Mouse (Mus musculus) forebrain, embryonic 13.5 days (tissue): ENCODE measurements around the gene Gm7030. TPM values are rescaled to one million over a fixed set of nuclear protein-coding genes. Genes with fewer than 3 reads are reported as not detected.
"Not testable (repeated sequence)": the region's sequence is repeated elsewhere in the genome, so short reads cannot be mapped to it uniquely, and the experiment has no call there.

ENCODE experiments used
- ATAC-seq: fragments of 200-750 bp; cut with Nextera tagmentation; 2 replicates; pipeline ENCODE4 v1.8.0; 2017
- H3K27ac ChIP-seq: fragments of 300-500 bp; sonication (generic); 2 replicates; pipeline ENCODE4 v1.5.1; 2015; ENCODE audit warnings: inconsistent platforms, mild to moderate bottlenecking, moderate library complexity
- H3K27me3 ChIP-seq: fragments of 300-500 bp; sonication (generic); 2 replicates; pipeline ENCODE4 v1.6.1; 2015; ENCODE audit warnings: mild to moderate bottlenecking, inconsistent platforms
- H3K36me3 ChIP-seq: fragments of 300-500 bp; sonication (generic); 2 replicates; pipeline ENCODE4 v1.6.1; 2015; ENCODE audit warnings: mild to moderate bottlenecking, inconsistent platforms; ENCODE audit not compliant: poor library complexity, severe bottlenecking
- H3K4me1 ChIP-seq: fragments of 300-500 bp; sonication (generic); 2 replicates; pipeline ENCODE4 v1.6.1; 2015; ENCODE audit warnings: inconsistent platforms
- H3K4me2 ChIP-seq: fragments of 300-500 bp; sonication (generic); 2 replicates; pipeline ENCODE4 v1.6.1; 2015; ENCODE audit warnings: inconsistent platforms, mild to moderate bottlenecking, moderate library complexity
- H3K4me3 ChIP-seq: fragments of 300-500 bp; sonication (generic); 2 replicates; pipeline ENCODE4 v1.5.1; 2015; ENCODE audit warnings: mild to moderate bottlenecking, inconsistent platforms
- H3K9ac ChIP-seq: fragments of 300-500 bp; sonication (generic); 2 replicates; pipeline ENCODE4 v1.6.1; 2015; ENCODE audit warnings: mild to moderate bottlenecking, inconsistent platforms
- H3K9me3 ChIP-seq: fragments of 300-500 bp; sonication (generic); replicated peaks from 2 replicates; pipeline ENCODE4 v1.6.1; 2016; ENCODE audit warnings: inconsistent platforms
- WGBS: fragments of 180-500 bp; shearing (Covaris S2); methylation state at CpG from one replicate; pipeline ENCODE4 v1.1.7; 2015; 5-methylcytosine and 5-hydroxymethylcytosine counted together
- polyA plus RNA-seq: library from polyadenylated mRNA; unstranded; fragments of >200 nt; fragmentation: Nextera tagmentation; extraction: Ambion mirVana; gene quantifications from 2 replicates; pipeline ENCODE4 v1.2.1, GENCODE M21; 2015

Gm7030 gene
- polyA plus RNA-seq, 1 experiment from 2014 or later: not detected

DNA sequence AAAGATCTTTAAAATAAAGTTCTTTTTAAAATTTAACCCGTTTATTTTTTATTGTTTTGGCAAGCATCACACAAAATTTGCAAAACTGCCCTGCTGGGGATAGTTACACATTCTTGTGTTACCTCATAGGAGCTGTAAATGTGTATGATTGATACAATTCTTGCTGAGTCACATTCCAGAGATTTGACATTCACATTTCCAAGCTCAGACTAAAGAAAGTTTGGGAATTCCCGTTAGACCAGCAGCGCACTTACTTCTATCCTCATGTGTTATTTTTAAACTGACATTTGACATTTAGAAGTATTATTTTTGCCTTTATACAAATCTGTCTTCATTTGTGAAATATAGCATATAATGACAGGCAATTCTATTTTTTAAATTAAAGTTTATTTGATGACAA is 5.1 kb downstream of the Gm7030 start:
- not testable (repeated sequence) for H3K9me3 ChIP-seq, H3K36me3 ChIP-seq, H3K9ac ChIP-seq, H3K4me1 ChIP-seq, H3K4me3 ChIP-seq, ATAC-seq, H3K4me2 ChIP-seq, H3K27ac ChIP-seq
- H3K27me3 ChIP-seq: peaks cover 37% of the 10 kb centered on the region
- 84% methylated on average over 3 of the region's 3 CpGs for WGBS

DNA sequence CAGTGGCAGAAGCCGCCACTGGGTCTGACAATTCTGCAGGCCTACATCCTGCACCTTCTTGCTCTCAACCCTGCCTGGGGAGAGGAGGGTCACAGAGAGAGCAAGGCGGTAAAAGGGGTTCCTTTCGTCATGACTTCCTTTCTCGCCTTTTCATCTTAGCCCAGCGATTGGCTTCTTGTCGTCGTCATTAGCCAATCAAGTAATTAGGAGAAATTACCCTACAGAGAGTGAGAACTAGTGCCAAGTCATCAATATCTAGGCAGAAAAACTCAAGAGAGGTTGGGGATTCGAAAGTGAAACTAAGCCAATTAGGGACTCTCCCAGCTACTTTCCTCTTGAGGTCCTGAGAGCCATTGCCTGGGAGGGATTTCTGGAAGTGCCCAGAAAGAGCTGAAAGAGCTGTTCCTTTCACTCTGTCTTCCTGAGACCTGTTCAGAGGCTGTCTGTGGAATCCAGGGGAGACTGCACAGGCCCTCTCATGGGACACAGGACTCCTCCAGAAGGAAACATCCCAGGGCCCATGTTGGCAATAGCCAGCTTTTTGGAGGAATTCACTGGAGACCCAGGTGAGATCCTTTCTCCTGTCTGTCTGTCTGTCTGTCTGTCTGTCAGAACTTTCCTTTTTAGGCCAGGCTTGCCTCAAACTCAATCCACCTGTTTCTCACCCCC is 7.7 kb downstream of the Gm7030 start, which contains the start of gene Gm19684:
Gene Gm19684, plus strand, starts transcription at position 327 of the 669 bp plus-strand sequence.
- H3K4me2 ChIP-seq: peak within 1 kb of the TSS; percentile 37

DNA sequence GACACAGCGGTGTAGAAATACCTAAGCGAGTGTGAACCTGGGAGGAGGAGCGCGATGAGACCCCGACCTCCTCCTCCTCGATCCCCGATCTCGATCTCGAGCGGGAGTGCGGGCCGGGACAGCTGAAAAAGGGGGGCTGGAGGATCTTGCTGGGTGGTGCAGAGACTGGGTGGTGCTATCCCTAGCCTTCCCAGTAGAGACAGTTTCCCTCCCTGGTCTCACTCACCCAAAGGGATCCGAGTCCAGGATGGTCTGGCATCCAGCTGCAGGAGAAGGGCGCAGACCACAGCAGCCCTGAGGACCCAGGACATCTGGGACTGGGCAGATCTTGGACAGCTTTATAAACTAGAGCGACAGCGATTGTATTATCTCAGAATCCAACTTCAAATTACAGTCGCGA is 8.4 kb downstream of the Gm7030 start:
- not testable (repeated sequence) for H3K9ac ChIP-seq, H3K9me3 ChIP-seq, H3K4me3 ChIP-seq, H3K4me1 ChIP-seq, H3K27ac ChIP-seq, ATAC-seq, H3K36me3 ChIP-seq
- H3K27me3 ChIP-seq: peaks cover 41% of the 10 kb centered on the region
- 20% methylated on average over 18 of the region's 18 CpGs for WGBS
- peak overlapping the region; percentile 37 for H3K4me2 ChIP-seq

More for the DNA sequence above, 7.7 kb downstream of the Gm7030 start, which contains the start of gene Gm19684:
- ATAC-seq, H3K36me3 ChIP-seq, H3K4me1 ChIP-seq, H3K9me3 ChIP-seq, H3K9ac ChIP-seq, H3K27ac ChIP-seq: not testable (repeated sequence)
- Histone ChIP-seq H3K4me3 (0 out of 2 replicates have a peak within 1 kb of the TSS, but pooled peaks have one; percentile 6), H3K27me3 (peaks cover 41% of the 10 kb centered on the region)
- 6% methylated on average over 8 of the region's 8 CpGs for WGBS

DNA sequence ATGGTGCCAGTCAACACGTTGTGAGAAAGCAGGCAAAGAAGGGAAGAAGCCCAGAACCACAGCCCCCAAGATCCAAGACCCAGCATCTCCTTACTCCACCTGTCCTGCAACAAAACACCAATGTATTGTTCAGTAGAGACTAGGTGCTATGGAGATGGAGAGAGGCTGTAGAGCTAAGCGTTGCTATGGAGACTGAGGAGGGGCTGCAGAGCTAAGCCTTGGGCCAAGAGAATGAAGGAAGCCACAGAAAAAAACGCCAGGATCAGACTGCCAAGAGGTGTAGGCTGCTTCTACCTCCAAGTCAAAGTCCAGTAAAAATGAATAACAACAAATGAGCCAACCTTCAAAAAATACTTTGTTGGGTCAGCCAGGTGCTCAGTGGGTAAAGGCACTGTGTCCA is 12.7 kb downstream of the Gm7030 start:
- not testable (repeated sequence) for H3K27ac ChIP-seq, H3K9me3 ChIP-seq, H3K36me3 ChIP-seq, H3K4me1 ChIP-seq, H3K4me2 ChIP-seq, ATAC-seq, H3K4me3 ChIP-seq, H3K9ac ChIP-seq
- peaks cover 38% of the 10 kb centered on the region for H3K27me3 ChIP-seq
- 21% methylated on average over 3 of the region's 3 CpGs for WGBS

DNA sequence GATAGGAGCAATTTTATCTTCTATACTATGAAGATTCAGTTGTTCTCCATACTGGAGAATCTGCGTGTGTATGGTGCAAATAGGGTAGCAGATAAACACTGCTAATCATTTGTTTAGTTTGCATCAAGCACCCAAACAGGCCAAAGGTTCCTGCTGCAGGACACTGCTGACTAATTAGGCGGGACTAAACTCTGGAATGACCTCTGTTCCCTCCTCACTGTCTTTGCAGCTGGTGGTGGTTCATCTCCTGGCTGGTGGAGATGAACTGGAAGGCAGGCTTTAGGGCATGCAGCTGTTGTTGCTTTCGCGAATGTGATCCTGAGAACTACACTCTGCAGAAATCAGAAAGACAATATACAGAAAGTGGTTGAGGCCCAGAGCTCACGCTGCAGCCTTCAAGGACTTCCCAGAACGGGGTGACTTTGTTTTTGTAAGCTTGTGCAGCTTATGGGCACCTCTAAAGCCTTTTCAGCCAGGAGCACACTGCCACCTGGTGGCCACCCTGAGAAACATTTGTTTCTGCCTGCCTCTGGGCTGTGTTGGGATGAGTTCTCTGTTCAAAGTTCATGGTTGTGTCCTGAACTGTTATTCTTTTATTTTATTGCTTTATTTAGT is 15.1 kb downstream of the Gm7030 start:
- not testable (repeated sequence) for H3K9me3 ChIP-seq, H3K4me3 ChIP-seq, H3K9ac ChIP-seq, H3K4me2 ChIP-seq, H3K4me1 ChIP-seq, H3K27ac ChIP-seq, H3K36me3 ChIP-seq
- WGBS: 22% methylated on average over 6 of the region's 6 CpGs
- peaks cover 34% of the 10 kb centered on the region for H3K27me3 ChIP-seq
- peak; percentile 50; the same call in 1 of the 2 replicates for ATAC-seq

DNA sequence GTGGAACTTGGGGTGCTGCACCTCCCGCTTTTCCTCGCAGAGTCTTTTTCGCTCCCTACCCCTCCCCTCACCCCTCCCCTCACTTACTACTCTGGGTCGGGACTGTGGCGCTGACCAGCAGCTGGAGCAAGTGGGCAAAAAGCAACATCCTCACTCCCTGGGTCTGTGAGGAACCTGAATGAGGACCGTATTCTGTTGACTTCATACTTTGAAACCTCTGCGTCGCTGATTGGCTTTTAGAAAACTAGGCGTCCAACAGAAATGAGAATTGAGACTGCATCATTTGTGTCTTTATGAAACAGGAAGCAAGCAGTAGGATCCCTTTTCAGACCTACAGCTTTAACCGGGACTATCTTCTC is 17.7 kb downstream of the Gm7030 start:
- 3% methylated on average over 10 of the region's 10 CpGs for WGBS
- H3K4me3 ChIP-seq: peak overlapping the region; percentile 44
- not testable (repeated sequence) for H3K27ac ChIP-seq, H3K4me1 ChIP-seq, H3K36me3 ChIP-seq, H3K9me3 ChIP-seq
- H3K4me2 ChIP-seq: peak overlapping the region; percentile 83
- peak overlapping the region; percentile 55; the same call in 1 of the 2 replicates for H3K9ac ChIP-seq
- peak; percentile 66 for ATAC-seq
- peaks cover 29% of the 10 kb centered on the region for H3K27me3 ChIP-seq

DNA sequence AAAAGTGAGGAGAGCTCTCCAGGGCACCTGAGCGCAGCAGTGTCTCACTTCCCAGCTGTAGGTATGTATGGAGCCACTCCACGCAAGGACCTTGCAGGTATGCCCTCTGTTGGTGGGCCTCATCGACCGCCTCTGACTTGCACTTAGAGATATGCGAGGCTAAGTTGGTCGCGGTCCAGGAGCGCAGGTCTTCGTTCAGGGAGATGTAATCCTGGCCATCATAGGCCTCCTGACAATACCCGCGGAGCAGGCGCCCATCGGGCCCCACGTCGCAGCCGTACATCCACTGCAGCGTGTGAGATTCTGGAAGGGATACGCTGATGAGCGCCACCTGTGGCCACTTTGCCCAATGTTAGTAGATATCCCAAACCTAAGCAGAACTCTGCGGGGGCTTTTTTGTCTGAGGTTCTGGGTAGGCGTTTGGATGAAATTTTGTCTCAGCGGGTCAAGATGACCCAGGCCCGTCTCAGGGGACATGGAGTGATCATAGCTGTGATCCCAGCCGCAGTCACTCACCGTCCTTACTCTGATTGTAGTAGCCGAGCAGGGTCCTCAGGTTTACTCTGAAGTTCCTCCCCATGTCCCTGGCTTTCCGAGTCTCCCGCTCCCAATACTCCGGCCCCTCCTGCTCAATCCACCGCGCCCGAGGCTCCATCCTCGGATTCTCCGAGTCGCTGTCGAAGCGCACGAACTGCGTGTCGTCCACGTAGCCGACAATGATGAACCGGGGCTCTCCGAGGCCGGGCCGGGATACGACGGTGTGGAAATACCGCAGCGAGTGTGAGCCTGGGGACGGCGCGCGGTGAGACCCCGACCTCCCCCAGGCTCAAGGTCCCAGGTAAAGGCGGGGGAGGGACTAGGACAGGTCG is 18.4 kb downstream of the Gm7030 start:
- H3K4me1 ChIP-seq, H3K27ac ChIP-seq, H3K9me3 ChIP-seq, H3K36me3 ChIP-seq: not testable (repeated sequence)
- peak; percentile 76 for ATAC-seq
- H3K4me3 ChIP-seq: peak overlapping the region; percentile 44
- 1% methylated on average over 57 of the region's 57 CpGs for WGBS
- peak overlapping the region; percentile 55; the same call in 1 of the 2 replicates for H3K9ac ChIP-seq
- H3K4me2 ChIP-seq: peak overlapping the region; percentile 83
- H3K27me3 ChIP-seq: peaks cover 29% of the 10 kb centered on the region

DNA sequence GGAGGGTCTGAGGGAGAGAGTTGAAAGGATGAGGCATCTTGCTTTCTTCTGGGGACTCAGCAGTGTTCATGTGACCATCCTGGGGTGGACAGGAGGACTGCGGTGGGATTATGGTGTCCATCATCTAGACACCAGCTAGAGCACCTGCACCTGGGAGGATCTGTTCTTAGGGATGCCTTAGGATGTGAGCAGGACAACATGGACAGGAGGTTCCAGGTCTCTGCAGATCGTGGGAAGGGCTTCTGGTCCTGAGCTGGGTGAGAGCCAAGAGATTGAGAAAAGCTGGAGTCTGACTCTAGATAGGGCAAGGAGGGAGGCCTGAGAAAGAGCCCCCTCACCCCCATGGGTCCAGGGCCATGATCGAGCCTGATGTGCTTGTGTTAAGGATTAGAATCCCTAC is 19.1 kb downstream of the Gm7030 start:
- ATAC-seq, H3K4me2 ChIP-seq: not testable (repeated sequence)

DNA sequence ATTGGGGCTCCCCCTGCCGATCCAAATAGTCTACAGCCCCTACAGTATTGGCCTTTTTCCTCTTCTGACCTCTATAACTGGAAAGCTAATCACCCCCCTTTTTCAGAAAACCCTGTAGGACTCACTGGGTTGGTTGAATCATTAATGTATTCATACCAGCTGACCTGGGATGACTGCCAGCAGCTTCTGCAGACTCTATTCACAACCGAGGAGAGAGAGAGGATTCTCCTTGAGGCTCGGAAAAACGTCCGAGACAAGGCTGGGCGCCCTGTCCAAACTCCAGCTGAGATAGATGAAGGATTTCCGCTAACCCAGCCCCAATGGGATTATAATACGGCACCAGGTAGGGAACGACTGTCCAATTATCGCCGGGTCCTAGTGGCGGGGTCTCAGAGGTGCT is 27.1 kb downstream of the Gm7030 start:
- 82% methylated on average over 12 of the region's 12 CpGs for WGBS
- H3K27ac ChIP-seq, H3K4me3 ChIP-seq, H3K4me2 ChIP-seq, H3K36me3 ChIP-seq, ATAC-seq, H3K9ac ChIP-seq, H3K27me3 ChIP-seq, H3K4me1 ChIP-seq, H3K9me3 ChIP-seq: not testable (repeated sequence)

More for the DNA sequence above, 19.1 kb downstream of the Gm7030 start:
- not testable (repeated sequence) for H3K4me3 ChIP-seq, H3K27ac ChIP-seq, H3K4me1 ChIP-seq, H3K9me3 ChIP-seq, H3K36me3 ChIP-seq, H3K9ac ChIP-seq
- H3K27me3 ChIP-seq: peaks cover 29% of the 10 kb centered on the region
- WGBS: 57% methylated on average over 3 of the region's 3 CpGs

DNA sequence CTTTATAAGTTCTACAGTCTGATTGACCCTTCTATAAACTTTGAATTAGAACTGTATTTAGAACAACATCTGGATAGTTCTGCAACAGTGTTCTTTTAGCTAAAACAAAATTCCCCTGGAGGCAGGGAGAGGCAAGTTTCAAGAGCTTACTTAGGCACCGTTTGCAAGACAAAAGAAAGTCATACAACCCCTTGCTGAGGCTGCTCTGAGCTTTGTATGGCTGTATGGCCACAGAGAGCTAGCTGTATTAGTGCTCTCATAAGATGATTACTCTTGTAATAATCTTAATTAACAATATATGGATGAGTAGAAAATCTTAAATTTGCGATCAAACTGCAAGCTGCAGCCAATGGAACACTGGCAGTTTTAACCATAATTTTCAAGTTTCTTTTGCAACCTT is 29.6 kb downstream of the Gm7030 start:
- not testable (repeated sequence) for H3K27me3 ChIP-seq, H3K4me1 ChIP-seq, H3K9ac ChIP-seq, H3K4me2 ChIP-seq, H3K4me3 ChIP-seq, ATAC-seq, H3K9me3 ChIP-seq, H3K36me3 ChIP-seq, H3K27ac ChIP-seq
- 33% methylated on average over 2 of the region's 2 CpGs for WGBS

DNA sequence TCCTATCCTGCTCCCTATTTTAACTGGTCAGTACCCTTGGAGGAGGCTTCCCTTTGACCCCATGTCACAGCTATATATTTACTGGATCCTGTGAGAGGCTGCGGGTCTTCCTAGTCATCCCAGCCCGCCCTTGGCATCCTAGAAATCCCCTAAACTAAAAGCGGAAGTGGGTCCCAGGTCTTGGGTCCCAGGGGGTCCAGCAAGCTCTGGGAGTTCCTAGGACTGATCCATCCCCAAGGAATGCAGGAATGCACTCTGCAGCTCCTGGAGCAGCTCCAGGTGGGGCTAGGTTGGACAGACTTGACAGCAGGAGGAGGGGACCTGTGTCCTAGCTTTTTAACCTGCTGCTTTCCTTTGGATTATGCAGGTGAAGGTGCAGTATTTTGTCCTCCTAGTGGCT is 35.3 kb downstream of the Gm7030 start:
- Histone ChIP-seq H3K9ac (no peak overlapping the region), H3K4me2 (no peak overlapping the region), H3K36me3 (no peaks in the 10 kb centered on the region), H3K9me3 (no peaks in the 10 kb centered on the region), H3K4me3 (no peak overlapping the region), H3K27me3 (no peaks in the 10 kb centered on the region; the same call in 1 of the 2 replicates), H3K4me1 (no peaks in the 10 kb centered on the region), H3K27ac (no peak overlapping the region)
- WGBS: 19% methylated on average over 3 of the region's 3 CpGs
- ATAC-seq: no peak

DNA sequence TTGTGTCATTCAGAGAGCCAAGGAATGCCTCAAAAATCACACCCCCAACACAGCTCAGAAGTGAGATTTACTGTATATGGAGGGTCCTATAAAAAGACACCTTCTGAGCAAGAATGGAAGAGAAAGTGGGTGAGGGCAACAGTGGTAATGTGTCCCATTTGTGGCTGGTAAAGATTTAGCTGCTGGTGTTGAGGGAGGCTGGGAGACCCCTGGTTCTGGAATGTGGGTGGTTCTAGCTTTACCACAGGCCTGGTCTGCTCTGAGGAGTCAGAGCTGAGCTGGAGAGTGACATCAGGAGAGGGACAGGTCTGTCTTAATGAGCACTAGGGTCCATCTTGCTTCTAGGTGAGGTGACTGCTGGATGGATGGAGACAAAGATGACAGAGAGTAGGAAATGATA is 36.7 kb downstream of the Gm7030 start:
- H3K27ac ChIP-seq, H3K36me3 ChIP-seq, H3K9me3 ChIP-seq, H3K9ac ChIP-seq, H3K4me2 ChIP-seq, H3K27me3 ChIP-seq, ATAC-seq, H3K4me1 ChIP-seq, H3K4me3 ChIP-seq: not testable (repeated sequence)
